Mouse (Mus musculus): ENCODE results near the gene Fitm1. TPM values are rescaled to one million over a fixed set of nuclear protein-coding genes. Genes with fewer than 3 reads are reported as not detected.
A peak's percentile ranks its signal among the peaks of the same experiment; 100 is the strongest.

Fitm1 gene
- total RNA-seq, 2 experiments from 2014 or later = 204 to 226 TPM

- DNase-seq = no peak
- intact Hi-C loops (cut with DNase I) = no loop called here
These were observed 14.5 kb downstream of the Fitm1 start for GRCm38 (mm10) chr14:55589771-55590448.

GRCm38 (mm10) chr14:55590748-55591330, 15.4 kb downstream of the Fitm1 start, which contains the start of gene Psme2:
TSS of gene Psme2 (minus strand) at chr14:55591113.
- intact Hi-C loops (cut with DNase I) = no loop called here
- peak; percentile 92 to 93 for DNase-seq

- intact Hi-C loops (cut with DNase I) = no loop called here
- peak; percentile 92 to 93 for DNase-seq
These were observed 16.0 kb downstream of the Fitm1 start, which contains the start of gene Rnf31 for GRCm38 (mm10) chr14:55591331-55591891. TSS of gene Rnf31 (plus strand) at chr14:55591708.

- peak in 1 of 2 experiments; percentile 19 for DNase-seq
- intact Hi-C loops (cut with DNase I) = no loop called here
These were observed 16.8 kb downstream of the Fitm1 start for GRCm38 (mm10) chr14:55592226-55592625.

GRCm38 (mm10) chr14:55596036-55596690, 20.7 kb downstream of the Fitm1 start:
- intact Hi-C loops (cut with DNase I) = no loop called here
- no peak for DNase-seq

GRCm38 (mm10) chr14:55598521-55599390, 23.3 kb downstream of the Fitm1 start:
- no peak for DNase-seq
- intact Hi-C loops (cut with DNase I) = no loop called here

GRCm38 (mm10) chr14:55603271-55603632, 27.8 kb downstream of the Fitm1 start, which contains the start of gene Irf9:
TSS of gene Irf9 (plus strand) at chr14:55603571.
- intact Hi-C loops (cut with DNase I) = loop anchor here (5.0 kb wide), 2 partner anchors 41 to 106 kb away; partner anchors contain the start of genes A730061H03Rik and Dcaf11
- DNase-seq = no peak

- intact Hi-C loops (cut with DNase I) = loop anchor here (5.0 kb wide), 2 partner anchors 42 to 107 kb away; partner anchors contain the start of genes A730061H03Rik and Dcaf11
- peak; percentile 85 to 93 for DNase-seq
These were observed 28.5 kb downstream of the Fitm1 start for GRCm38 (mm10) chr14:55603633-55604576.

- intact Hi-C loops (cut with DNase I) = loop anchor here (5.0 kb wide), 2 partner anchors 43 to 108 kb away; partner anchors contain the start of genes A730061H03Rik and Dcaf11
- no peak for DNase-seq
These were observed 29.4 kb downstream of the Fitm1 start for GRCm38 (mm10) chr14:55604823-55605222.

- DNase-seq = no peak
- intact Hi-C loops (cut with DNase I) = no loop called here
These were observed 30.5 kb downstream of the Fitm1 start for GRCm38 (mm10) chr14:55605743-55606459.

GRCm38 (mm10) chr14:55608339-55608738, 32.9 kb downstream of the Fitm1 start:
- DNase-seq = no peak
- intact Hi-C loops (cut with DNase I) = no loop called here

- intact Hi-C loops (cut with DNase I) = no loop called here
- no peak for DNase-seq
These were observed 37.9 kb downstream of the Fitm1 start for GRCm38 (mm10) chr14:55613346-55613745.

GRCm38 (mm10) chr14:55614565-55615178, 39.3 kb downstream of the Fitm1 start:
- DNase-seq = no peak
- intact Hi-C loops (cut with DNase I) = no loop called here

- intact Hi-C loops (cut with DNase I) = no loop called here
These were observed 40.5 kb downstream of the Fitm1 start for GRCm38 (mm10) chr14:55615876-55616275.

GRCm38 (mm10) chr14:55616844-55617243, 41.4 kb downstream of the Fitm1 start:
- intact Hi-C loops (cut with DNase I) = no loop called here
- no peak for DNase-seq

More at GRCm38 (mm10) chr14:55615876-55616275, 40.5 kb downstream of the Fitm1 start:
- DNase-seq = no peak

GRCm38 (mm10) chr14:55617822-55618221, 42.4 kb downstream of the Fitm1 start, which contains the start of gene Rec8:
TSS of gene Rec8 (plus strand) at chr14:55618037.
- peak in 1 of 2 experiments; percentile 17 for DNase-seq
- intact Hi-C loops (cut with DNase I) = no loop called here

GRCm38 (mm10) chr14:55618486-55619195, 43.2 kb downstream of the Fitm1 start:
- intact Hi-C loops (cut with DNase I) = no loop called here
- DNase-seq = no peak
